Mouse (Mus musculus) C2C12 (cell line): ENCODE results near the gene Atxn7l1.

ENCODE experiments used
- CEBPB ChIP-seq: IDR thresholded peaks from one replicate; pipeline ENCODE4 v1.6.1; 2011; ENCODE audit warnings: low read depth, mild to moderate bottlenecking, control low read depth, moderate library complexity
- CTCF ChIP-seq: IDR thresholded peaks from one replicate; pipeline ENCODE4 v1.5.1; 2011; ENCODE audit not compliant: control insufficient read depth, insufficient read depth, insufficient read length
- FOSL1 ChIP-seq: IDR thresholded peaks from one replicate; pipeline ENCODE4 v1.8.0; 2011; ENCODE audit warnings: mild to moderate bottlenecking, low read length; ENCODE audit not compliant: poor library complexity, insufficient read depth, severe bottlenecking
- MYOD1 ChIP-seq: IDR thresholded peaks from one replicate; pipeline ENCODE4 v1.6.1; 2011; ENCODE audit warnings: low read depth; ENCODE audit not compliant: control insufficient read depth, insufficient read length
- USF1 ChIP-seq: IDR thresholded peaks from one replicate; pipeline ENCODE4 v1.6.1; 2011; ENCODE audit warnings: low read depth, mild to moderate bottlenecking, control low read depth, moderate library complexity

GRCm38 (mm10) chr12:33340698-33341097 lies 193.2 kb downstream of the Atxn7l1 start:
- TF ChIP-seq CTCF (no peak), CEBPB (no peak), USF1 (no peak), FOSL1 (no peak), MYOD1 (no peak)
